In genomic region chr13:104179176-104179888, GRCm38 (mm10) we compare ENCODE assay signal across 8 mouse cellular contexts. TPM values are rescaled to one million over a fixed set of nuclear protein-coding genes. Genes with fewer than 3 reads are reported as not detected.
DNase-seq lines count a peak whose midpoint lies in the region; ATAC-seq lines count a peak whose summit lies in the region.

No protein-coding gene starts in this region.

- peaks cover 36% of the 10 kb centered on the region for H3K36me3 ChIP-seq in kidney, embryonic 15.5 days
- peaks cover 16% of the 10 kb centered on the region for H3K36me3 ChIP-seq in hindbrain, embryonic 15.5 days
- 0 out of 2 replicates have a peak, but pooled peaks cover 2% of the 10 kb centered on the region for H3K36me3 ChIP-seq in midbrain, embryonic 15.5 days (replicated peaks)

- H3K27me3 ChIP-seq in kidney, embryonic 15.5 days: no peaks in the 10 kb centered on the region
- no peaks in the 10 kb centered on the region for H3K27me3 ChIP-seq in hindbrain, embryonic 15.5 days
- no peaks in the 10 kb centered on the region for H3K27me3 ChIP-seq in midbrain, embryonic 15.5 days (replicated peaks)

- intact Hi-C loops in left cerebral cortex, postnatal 4 days (cut with DNase I): no loop called here

- no peak for DNase-seq in kidney, postnatal 25 days
- no peak for DNase-seq in left cerebral cortex, adult 11 months (ENCODE audit: low spot score)
- no peak for DNase-seq in left cerebral cortex, postnatal 4 days

- no peaks in the 10 kb centered on the region for H3K9me3 ChIP-seq in kidney, embryonic 15.5 days (replicated peaks)
- H3K9me3 ChIP-seq in hindbrain, embryonic 15.5 days: no peaks in the 10 kb centered on the region
- no peaks in the 10 kb centered on the region for H3K9me3 ChIP-seq in midbrain, embryonic 15.5 days

- no peak for ATAC-seq in kidney, embryonic 15.5 days (replicated peaks; ENCODE audit: low FRiP score)
- ATAC-seq in hindbrain, embryonic 15.5 days (ENCODE audit: low FRiP score, low read depth): no peak
- no peak for ATAC-seq in midbrain, embryonic 15.5 days (replicated peaks)
- no peak; the same call in 1 of the 2 replicates for ATAC-seq in megakaryocyte progenitor cell, adult 5-6 weeks (replicated peaks; ENCODE audit: poor library complexity)

- peak overlapping the region; percentile 83 for H3K27ac ChIP-seq in kidney, embryonic 15.5 days
- H3K27ac ChIP-seq in brown adipose tissue, adult 24 weeks (replicated peaks; ENCODE audit: low read depth, low read length): peak overlapping the region; percentile 53
- H3K27ac ChIP-seq in hindbrain, embryonic 15.5 days (replicated peaks): peak overlapping the region; percentile 86
- H3K27ac ChIP-seq in midbrain, embryonic 15.5 days: peak overlapping the region; percentile 83

- whole genome bisulfite sequencing in kidney, embryonic 15.5 days: 12% methylated on average over 13 of the region's 13 CpGs
- WGBS in hindbrain, embryonic 15.5 days: 25% methylated on average over 13 of the region's 13 CpGs
- WGBS in midbrain, embryonic 15.5 days: 18% methylated on average over 13 of the region's 13 CpGs

- H3K4me1 ChIP-seq in kidney, embryonic 15.5 days: peaks cover 12% of the 10 kb centered on the region
- H3K4me1 ChIP-seq in brown adipose tissue, adult 24 weeks (ENCODE audit: control insufficient read depth, insufficient read depth, insufficient read length, low read length): no peaks in the 10 kb centered on the region; the same call in 1 of the 2 replicates
- H3K4me1 ChIP-seq in hindbrain, embryonic 15.5 days (replicated peaks): peaks cover 17% of the 10 kb centered on the region
- peaks cover 18% of the 10 kb centered on the region for H3K4me1 ChIP-seq in midbrain, embryonic 15.5 days

- H3K4me3 ChIP-seq in kidney, embryonic 15.5 days (replicated peaks): peak overlapping the region; percentile 83
- peak overlapping the region; percentile 88 for H3K4me3 ChIP-seq in brown adipose tissue, adult 24 weeks (ENCODE audit: insufficient read depth, low read depth, low read length)
- peak overlapping the region; percentile 94 for H3K4me3 ChIP-seq in hindbrain, embryonic 15.5 days
- peak overlapping the region; percentile 78 for H3K4me3 ChIP-seq in midbrain, embryonic 15.5 days

- peak overlapping the region; percentile 68 for H3K9ac ChIP-seq in kidney, embryonic 15.5 days
- peak overlapping the region; percentile 75 for H3K9ac ChIP-seq in hindbrain, embryonic 15.5 days
- peak overlapping the region; percentile 80 for H3K9ac ChIP-seq in midbrain, embryonic 15.5 days

- H3K4me2 ChIP-seq in kidney, embryonic 15.5 days: peak overlapping the region; percentile 60
- peak overlapping the region; percentile 63 for H3K4me2 ChIP-seq in hindbrain, embryonic 15.5 days
- peak overlapping the region; percentile 56 for H3K4me2 ChIP-seq in midbrain, embryonic 15.5 days

RNA-seq across cellular contexts. Expression of gene Trim23, which starts 0.7 kb away (rescaled TPM):
- 19.0 and 20.8 TPM in 2 replicates for polyA plus RNA-seq in kidney, embryonic 15.5 days (2015; fragmentation: Nextera tagmentation; extraction: Ambion mirVana)
- 10.4 and 11.1 TPM in 2 replicates for polyA plus RNA-seq in brown adipose tissue, adult 24 weeks (2012; ENCODE audit: insufficient read depth, insufficient read length, missing spikeins)
- 33.0 and 33.2 TPM in 2 replicates for polyA plus RNA-seq in hindbrain, embryonic 15.5 days (2015; fragmentation: Nextera tagmentation; extraction: Ambion mirVana)
- 34.8 and 37.0 TPM in 2 replicates for polyA plus RNA-seq in midbrain, embryonic 15.5 days (2015; fragmentation: Nextera tagmentation; extraction: Ambion mirVana)
- total RNA-seq in left cerebral cortex, postnatal 4 days (2021): 10 to 100 TPM; 52.2 to 53.0 TPM
- 12.8 and 12.9 TPM in 2 replicates for total RNA-seq in megakaryocyte progenitor cell, adult 5-6 weeks (2015)
- total RNA-seq in megakaryocyte progenitor cell, adult 5-6 weeks (2017): 20.8 and 22.2 TPM in 2 replicates

RNA-seq across cellular contexts. Expression of gene Trappc13, which starts 1.1 kb away (rescaled TPM):
- polyA plus RNA-seq in kidney, embryonic 15.5 days (2015; fragmentation: Nextera tagmentation; extraction: Ambion mirVana): 66.2 and 69.8 TPM in 2 replicates
- 34.1 and 40.2 TPM in 2 replicates for polyA plus RNA-seq in brown adipose tissue, adult 24 weeks (2012; ENCODE audit: insufficient read depth, insufficient read length, missing spikeins)
- 56.2 and 62.0 TPM in 2 replicates for polyA plus RNA-seq in hindbrain, embryonic 15.5 days (2015; fragmentation: Nextera tagmentation; extraction: Ambion mirVana)
- polyA plus RNA-seq in midbrain, embryonic 15.5 days (2015; fragmentation: Nextera tagmentation; extraction: Ambion mirVana): 55.9 and 58.7 TPM in 2 replicates
- 10 to 100 TPM; 47.3 to 50.4 TPM for total RNA-seq in left cerebral cortex, postnatal 4 days (2021)
- 59.3 and 63.4 TPM in 2 replicates for total RNA-seq in megakaryocyte progenitor cell, adult 5-6 weeks (2015)
- 67.6 and 69.5 TPM in 2 replicates for total RNA-seq in megakaryocyte progenitor cell, adult 5-6 weeks (2017)

RNA-seq across cellular contexts. Expression of gene Cenpk, which starts 49.1 kb away (rescaled TPM):
- 77.8 and 82.9 TPM in 2 replicates for polyA plus RNA-seq in kidney, embryonic 15.5 days (2015; fragmentation: Nextera tagmentation; extraction: Ambion mirVana)
- polyA plus RNA-seq in brown adipose tissue, adult 24 weeks (2012; ENCODE audit: insufficient read depth, insufficient read length, missing spikeins): 1.3 TPM in 1 of 2 replicates, not detected in the other
- 16.2 and 17.7 TPM in 2 replicates for polyA plus RNA-seq in hindbrain, embryonic 15.5 days (2015; fragmentation: Nextera tagmentation; extraction: Ambion mirVana)
- 10.6 and 11.6 TPM in 2 replicates for polyA plus RNA-seq in midbrain, embryonic 15.5 days (2015; fragmentation: Nextera tagmentation; extraction: Ambion mirVana)
- 1 to 10 TPM; 3.4 to 5.1 TPM for total RNA-seq in left cerebral cortex, postnatal 4 days (2021)
- 43.2 and 43.9 TPM in 2 replicates for total RNA-seq in megakaryocyte progenitor cell, adult 5-6 weeks (2015)
- total RNA-seq in megakaryocyte progenitor cell, adult 5-6 weeks (2017): 101 and 184 TPM in 2 replicates

RNA-seq across cellular contexts. Expression of gene Ppwd1, which starts 49.3 kb away (rescaled TPM):
- polyA plus RNA-seq in kidney, embryonic 15.5 days (2015; fragmentation: Nextera tagmentation; extraction: Ambion mirVana): 17.4 and 18.8 TPM in 2 replicates
- 11.2 and 11.9 TPM in 2 replicates for polyA plus RNA-seq in brown adipose tissue, adult 24 weeks (2012; ENCODE audit: insufficient read depth, insufficient read length, missing spikeins)
- polyA plus RNA-seq in hindbrain, embryonic 15.5 days (2015; fragmentation: Nextera tagmentation; extraction: Ambion mirVana): 6.2 and 7.7 TPM in 2 replicates
- polyA plus RNA-seq in midbrain, embryonic 15.5 days (2015; fragmentation: Nextera tagmentation; extraction: Ambion mirVana): 6.6 and 6.9 TPM in 2 replicates
- total RNA-seq in left cerebral cortex, postnatal 4 days (2021): 10 to 100 TPM; 10.9 to 12.5 TPM
- 45.7 and 48.1 TPM in 2 replicates for total RNA-seq in megakaryocyte progenitor cell, adult 5-6 weeks (2015)
- total RNA-seq in megakaryocyte progenitor cell, adult 5-6 weeks (2017): 33.0 and 44.7 TPM in 2 replicates
